Mouse (Mus musculus) fat pad, adult 2 months (tissue): Measurements from ENCODE around the gene Poln.
A peak's percentile ranks its signal among the peaks of the same experiment; 100 is the strongest.

Experiments
- DNase-seq: peaks from one replicate; pipeline ENCODE4 v3.0.0-alpha.2; 2011; ENCODE audit warnings: low read depth, low spot score; ENCODE audit errors: extremely low read depth

The Poln gene

DNA sequence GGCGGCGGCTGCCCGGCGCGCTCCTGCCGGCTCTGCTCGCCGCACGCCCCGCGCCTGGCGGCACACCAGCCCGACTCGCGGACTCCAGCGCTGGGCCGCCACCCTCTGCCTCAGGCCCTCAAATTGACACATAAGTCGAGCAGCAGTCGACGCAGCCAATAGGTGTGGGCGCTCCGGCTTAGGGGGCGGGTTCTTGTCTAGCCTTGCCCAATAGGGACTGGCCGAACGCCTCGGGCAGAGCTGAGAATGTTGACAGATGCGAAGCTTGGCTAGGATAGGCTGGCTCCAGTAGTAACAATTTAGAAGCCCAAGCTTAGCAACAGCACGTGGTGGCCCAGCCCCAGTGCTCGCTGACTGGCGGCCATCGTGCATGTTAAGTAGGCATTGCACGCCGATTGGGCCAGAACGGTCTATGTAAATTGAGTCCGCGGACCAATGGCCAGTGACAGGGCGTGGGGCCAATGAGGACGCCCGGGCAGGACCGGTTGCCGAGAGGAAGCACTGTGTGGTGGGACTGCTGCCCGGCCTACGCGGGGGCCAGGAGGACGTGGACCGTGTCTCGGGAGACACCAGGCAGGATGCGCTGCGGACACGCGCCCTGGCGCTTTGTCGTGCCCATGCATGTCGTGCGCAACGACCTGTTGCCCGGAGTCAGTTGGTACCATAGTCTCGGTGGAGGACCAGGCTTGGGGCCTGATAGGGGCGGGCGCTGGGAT, 18.5 kb upstream of the Poln start, which contains the start of gene Mxd4:
Gene Mxd4, minus strand, starts transcription at position 120 of the 716 bp plus-strand sequence.
- peak; percentile 99 for DNase-seq

DNA sequence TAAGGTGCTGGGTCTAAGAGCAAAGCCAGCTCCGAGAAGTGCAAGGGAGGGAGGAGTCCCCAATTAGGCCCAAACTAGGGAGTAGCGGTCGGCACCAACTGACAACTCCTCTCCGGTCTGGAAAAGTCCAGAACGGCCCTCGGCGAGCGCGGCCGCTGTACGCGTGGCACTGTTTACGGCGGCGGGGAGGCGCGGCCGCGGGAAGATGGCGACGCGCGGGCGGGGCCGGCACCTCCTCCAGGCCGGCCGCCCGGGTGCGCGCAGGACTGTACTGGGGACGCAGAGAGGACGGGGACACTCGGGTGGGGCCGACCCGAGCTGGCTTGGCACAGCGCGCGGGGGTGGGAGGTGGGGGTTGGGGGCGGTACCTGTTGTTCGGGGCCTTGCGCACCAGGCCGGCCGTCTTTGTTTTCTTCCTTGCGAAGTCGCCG, 17.7 kb upstream of the Poln start:
- no peak for DNase-seq

DNA sequence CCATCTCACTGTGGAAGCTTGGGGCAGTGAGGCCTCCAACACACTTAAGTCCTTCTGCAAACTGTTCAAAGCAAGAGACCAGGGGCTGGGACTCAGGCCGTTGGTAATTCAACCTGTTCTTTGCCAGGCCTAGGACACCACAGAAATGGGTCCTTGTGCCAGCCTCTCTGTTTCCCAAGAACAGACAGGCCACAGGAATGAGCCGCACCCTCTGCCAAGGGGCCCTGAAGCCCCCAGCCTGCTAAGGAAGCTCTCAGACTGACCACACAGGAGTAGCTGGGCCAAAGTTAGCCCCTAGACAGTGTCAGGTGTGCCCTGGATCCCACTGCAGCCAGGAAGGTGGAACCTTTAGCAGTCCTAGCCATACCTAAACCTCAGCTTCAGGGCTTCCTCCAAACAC, 17.1 kb upstream of the Poln start:
- DNase-seq, result no peak

DNA sequence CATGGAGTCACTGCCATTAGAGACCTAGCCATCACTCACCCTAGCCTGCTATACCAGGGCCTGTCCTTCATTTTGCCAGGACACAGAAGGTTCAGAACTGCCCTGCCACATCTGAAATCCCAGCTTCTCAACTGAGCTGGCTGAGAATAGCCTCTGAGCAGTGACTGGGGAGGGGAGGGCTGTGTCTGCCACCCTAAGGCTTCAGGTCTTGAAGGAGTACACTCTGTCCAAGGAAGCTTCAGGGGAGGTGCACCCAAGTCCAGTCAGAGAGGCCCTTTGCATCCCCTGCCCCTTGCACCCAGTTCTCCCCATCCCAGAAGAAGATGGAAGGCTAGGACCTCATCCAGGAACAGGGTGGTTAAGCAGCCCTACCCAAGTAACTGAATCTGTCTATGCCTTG, 16.5 kb upstream of the Poln start:
- no peak for DNase-seq

DNA sequence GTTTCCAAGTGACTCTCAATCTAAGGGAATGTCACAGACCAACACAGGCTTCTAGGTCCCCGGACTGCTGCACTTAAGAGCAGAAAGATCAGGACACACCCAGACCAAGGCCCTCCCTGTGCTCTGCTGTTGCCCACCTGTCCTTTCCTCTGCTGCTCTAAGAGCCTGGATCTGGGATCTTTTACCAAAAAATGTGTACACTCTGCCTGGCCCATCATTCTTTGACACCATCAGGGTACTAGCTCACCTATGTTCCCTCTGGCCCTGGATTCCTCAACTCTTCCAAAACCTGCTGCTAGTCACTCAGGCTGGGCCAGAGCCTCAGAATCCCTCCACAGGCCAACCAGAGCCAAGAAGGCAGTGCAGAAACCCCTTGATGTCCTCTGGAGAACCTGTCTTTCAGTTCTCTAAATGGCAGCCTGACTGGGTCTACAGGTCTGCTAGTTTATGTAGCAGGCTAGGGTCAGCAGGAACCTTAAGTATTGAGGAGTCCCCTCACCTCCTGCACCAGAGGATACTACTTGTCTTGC, 15.9 kb upstream of the Poln start:
- no peak for DNase-seq

DNA sequence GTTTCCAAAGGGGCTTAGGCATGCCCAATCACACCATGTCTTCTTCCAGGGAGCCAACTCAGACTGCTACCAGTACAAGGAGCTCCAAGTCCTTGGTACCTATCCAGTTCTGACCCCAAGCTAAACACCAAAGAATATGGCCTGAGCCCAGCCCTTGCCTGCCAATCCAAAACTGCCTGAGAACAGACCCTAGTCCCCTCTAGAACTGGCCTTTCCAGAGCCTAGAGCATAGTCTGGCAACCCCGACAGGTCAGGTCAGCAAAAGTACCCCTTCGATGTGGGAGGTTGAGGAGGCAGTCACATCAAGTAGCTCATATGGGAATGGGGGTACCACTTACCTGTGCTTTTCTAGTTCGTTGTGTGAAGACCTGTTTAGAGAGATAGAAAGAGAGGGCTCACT, 14.7 kb upstream of the Poln start:
- no peak for DNase-seq

DNA sequence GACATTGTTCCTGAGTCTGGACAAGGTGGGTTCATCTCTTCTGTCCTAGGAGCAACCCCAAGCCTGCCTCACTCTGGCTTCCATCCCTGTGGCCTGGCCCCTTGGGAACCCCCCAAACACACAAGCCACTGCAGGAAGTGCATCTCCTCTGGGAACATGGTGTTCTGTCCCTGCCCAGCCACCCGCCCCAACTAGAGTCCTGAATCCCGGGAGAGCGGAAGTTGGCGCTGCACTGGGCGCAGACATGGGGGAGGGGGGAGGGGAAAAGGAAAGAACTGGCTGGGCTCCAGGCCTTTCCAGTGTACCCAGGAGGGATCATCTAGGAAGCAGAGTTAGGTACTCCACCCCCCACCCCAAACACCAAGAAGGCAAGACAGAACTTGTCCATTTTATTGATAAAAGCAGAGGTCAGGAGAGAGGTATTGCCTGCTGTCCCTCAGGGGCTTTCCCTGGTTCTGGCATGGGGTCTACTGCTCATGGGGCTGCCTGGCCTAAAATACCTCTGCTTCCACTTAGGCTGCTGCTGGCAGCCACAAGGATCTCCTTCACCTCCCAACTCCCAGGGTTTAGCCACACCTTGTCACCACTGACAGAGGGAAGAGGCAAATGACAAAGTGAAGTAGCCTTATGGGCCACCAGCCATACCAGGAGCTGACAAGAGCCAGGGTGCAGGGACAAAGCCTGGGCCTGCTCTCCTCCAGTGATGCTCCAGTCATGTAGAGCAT, 14.1 kb upstream of the Poln start:
- DNase-seq, result no peak

DNA sequence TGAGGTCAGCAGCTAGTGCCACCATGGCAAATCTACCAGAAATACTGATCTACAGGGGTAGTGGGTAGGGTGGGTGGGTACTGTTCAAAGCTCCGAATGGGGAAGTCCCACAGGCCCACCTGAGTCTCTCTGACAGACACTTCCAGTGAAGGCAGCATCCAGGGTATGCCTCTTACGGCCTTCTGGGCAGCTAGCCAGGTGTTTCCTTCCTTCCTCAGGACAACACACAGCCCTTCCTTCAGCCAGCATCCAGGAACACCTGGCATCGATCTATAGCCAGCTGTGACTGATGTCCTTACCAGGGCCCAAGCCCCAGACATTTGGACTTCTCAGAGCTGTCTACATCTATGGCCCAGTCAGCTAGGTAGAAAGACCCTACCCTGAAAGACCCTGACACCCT, 13.2 kb upstream of the Poln start:
- DNase-seq, result no peak

DNA sequence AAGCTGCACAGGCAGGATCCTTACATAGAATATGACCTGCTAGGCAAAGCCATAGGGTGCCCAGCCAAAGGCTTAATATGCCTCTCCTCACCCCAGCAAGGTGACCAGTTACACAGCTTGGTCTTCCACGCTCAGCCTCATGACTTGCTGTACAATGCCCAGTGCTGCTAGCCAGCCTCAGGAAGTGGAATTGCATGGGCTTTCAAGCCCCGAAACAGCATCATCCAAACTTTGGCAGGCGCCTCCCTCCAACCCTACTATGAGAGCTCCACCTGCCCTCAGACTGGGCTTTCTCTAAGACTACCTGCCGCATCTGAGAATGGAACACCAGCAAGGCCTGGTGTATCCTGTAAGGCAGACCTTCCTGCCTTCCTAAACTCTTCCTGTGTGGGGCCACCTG, 8.6 kb upstream of the Poln start:
- DNase-seq, result no peak

DNA sequence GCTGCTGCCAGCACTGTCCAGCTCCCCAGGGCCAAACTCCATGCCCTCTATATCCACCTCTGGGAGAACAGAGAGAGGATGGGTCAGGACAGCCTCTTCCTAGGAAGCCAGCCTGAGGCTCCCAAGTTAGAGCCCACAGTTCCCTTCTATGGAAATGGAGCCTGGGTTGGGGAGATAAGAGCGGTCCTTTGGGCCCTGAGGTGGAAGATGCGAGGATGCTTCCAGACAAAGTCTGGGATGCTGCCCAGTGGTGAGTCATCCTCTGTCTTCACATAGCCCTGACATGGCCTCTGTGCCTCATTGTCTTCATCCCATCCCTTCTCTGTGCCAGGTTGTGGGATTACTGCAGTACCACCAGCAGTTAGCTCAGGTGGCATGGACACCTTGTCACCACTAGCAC, 7.8 kb upstream of the Poln start:
- DNase-seq, result no peak

DNA sequence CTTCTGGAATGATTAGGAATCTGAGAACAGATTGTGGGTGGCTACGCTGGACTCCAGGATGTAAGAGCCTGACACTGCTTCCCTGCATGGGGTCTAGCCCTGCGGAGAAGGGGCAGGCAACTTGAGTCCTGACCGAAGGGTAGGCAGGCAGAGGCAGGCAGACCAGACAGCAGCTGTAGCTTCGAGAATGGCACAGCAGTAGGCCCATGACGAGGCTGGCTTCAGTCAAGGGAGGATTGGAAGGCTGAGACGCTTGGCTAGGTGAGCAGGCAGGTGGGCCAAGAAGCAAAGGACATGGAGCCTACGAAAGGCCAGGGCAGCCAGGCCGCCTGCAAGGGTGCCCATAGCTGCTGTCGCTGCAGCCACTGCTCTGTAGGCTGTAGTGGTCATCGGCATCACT, 7.4 kb upstream of the Poln start:
- DNase-seq, result no peak

DNA sequence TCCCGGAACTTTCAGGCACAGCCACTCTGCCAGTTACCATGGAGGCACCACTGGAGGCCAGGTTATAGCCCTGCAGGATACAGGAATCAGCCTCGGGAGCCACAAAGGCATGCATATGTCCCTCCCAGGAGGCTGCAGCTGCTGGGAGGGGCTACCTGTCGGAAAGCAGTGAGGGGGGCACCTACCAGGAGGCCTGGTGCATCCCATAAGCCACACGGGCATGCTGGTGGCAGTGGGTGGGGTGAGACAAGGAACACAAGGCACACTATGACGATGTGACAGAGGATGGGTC, 6.1 kb upstream of the Poln start:
- DNase-seq, result no peak

DNA sequence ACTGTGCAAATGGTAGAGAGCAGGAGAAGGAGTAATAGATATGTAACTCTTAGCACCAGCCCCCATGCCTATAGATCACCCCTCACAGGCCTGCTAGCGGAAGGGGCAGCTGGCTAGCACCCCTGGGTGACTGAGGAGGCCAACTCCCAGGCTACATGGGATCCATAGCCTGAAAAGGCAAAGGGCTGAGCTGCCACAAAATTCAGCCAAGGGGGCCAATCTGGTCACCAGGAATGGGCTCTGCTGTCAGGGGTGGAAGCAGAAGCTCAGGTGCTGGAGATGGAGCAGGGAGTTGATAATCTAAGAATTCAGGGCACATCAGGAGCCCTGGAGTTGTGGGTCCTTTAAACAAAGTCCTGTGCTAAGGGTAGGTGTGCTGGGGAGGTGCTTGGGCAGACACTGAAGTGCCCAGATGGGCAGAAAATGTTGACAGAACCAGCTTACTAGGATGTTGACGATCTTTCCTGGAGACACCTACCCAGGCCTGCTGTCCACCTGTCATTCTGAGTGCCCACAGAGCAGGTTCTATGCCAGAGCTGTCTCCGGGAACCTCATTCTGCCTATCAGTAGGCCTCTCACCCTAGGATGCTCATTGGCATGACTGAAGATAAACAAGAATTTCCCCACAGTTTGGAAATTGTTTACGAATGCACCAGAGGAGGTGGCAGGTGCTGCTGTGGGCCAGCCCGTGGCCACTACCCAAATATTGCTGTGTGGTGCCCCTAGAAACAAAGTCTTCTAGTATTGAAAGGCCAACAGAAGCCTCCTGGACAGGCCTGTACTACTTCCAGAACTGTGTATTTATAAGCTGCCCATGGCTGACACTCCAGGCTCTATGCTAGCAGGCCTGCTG, 5.5 kb upstream of the Poln start:
- no peak for DNase-seq

DNA sequence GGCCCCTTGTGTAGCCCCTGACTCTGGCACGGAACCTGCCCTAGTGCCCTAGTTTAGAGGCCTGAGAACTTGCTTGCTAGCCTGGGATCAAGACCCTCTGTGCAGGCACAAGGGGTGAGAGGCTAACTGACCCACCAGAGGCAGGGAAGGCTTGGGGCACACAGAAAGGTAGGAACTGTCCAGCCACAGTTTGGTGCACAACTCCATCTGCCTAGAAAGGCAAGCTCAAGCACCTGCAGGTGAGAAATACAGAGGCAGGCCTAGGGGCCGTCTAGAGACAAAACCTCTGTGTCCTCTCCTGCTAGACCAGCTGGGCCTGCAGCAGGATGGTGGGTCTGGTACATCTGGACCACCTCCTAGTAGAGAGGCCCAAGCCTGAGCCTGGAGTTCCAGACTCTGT, 4.8 kb upstream of the Poln start:
- DNase-seq, result no peak

DNA sequence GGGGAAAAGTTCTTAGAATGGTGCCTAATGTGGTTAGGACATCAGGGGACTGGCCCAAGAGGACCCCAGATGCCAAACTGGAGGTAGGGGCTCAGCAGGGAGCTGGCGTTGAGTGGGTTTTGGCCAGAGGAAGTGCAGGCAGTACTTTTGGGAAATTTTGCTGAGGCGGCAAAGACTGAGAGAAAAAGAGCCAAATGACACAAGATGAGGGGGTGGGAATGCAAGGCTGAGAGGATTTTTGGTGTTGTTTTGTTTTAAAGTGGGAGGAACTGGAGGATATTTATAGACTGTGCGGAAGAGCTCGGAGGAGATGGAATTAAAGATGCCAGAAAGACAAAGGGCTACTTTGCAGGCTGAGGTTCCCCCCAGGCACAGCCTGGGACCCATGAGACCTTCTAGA, 1.5 kb upstream of the Poln start:
- no peak for DNase-seq

DNA sequence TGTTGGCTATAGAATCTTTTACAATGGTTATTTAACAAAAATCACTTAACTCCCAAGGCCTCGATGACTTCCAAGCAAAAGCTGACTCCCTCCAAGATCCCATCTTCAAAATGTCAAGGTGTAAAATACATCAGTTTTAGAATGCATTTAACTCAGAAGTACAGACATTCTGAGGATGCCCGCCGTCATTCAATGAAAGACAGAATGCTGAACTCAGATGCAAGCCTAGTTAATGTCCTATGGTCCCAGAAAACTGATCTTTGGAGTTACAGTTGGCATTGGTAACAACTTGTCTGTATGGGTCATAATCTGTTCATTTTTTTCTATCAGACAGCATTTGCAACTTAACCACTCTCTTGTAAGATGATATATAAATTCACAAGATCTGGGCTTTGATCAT, 706 bp upstream of the Poln start:
- DNase-seq, result no peak

DNA sequence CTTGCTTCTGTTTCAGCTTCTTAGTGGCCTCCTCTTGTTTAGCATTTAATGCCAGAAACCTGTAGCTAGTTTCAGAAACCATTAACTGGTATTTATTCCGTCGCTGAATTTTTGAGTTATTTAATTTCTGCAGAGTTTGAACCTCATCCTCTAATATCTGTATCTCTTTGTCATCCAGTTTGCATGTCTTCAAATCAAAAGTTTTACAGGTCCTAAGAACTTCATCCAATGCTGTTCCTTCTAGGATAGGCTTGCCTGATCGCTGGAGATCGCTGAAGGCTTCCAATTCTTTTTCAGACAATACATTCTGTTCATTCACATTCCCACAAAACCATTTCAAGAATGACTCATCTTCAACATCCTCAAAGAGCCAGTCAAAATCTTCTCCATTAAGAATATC, 1.4 kb downstream of the Poln start:
- DNase-seq, result no peak

DNA sequence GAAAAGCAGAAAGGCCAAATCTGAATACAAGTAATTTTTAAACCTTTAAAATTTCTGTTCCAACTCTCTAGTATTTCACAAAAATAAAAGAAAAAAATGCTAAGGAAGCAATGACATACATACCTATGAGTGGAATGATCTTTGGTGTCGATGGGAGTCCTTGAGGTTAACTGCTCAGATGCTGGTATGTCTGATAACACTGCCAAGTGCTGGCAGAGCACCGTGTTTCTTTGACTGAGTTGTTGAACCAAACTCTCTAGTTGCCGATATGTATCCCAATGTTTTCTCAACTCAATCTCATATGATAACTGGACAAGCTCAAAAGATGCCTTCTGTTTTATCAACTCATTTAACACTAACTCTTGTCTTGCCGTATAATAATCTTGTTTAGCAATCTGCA, 3.5 kb downstream of the Poln start:
- DNase-seq, result no peak

DNA sequence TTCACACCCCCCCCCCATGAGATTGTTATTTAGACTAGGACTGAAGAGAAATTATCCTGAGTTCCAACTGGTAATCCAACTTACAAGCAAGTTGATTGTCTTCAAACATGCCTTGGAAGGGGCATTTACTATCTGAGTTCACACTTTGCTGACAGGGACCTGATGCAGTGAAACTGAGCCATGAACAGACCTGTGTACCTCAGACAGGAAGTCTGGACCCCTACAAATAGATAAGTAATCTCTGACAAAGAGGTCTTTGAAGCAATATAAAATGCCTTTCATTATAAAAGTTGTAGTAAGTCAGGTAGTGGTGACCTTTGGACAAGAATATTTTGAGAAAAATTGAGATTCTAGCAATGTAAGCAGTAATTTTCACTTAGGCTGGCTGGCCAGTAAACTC, 20.8 kb downstream of the Poln start:
- no peak for DNase-seq

DNA sequence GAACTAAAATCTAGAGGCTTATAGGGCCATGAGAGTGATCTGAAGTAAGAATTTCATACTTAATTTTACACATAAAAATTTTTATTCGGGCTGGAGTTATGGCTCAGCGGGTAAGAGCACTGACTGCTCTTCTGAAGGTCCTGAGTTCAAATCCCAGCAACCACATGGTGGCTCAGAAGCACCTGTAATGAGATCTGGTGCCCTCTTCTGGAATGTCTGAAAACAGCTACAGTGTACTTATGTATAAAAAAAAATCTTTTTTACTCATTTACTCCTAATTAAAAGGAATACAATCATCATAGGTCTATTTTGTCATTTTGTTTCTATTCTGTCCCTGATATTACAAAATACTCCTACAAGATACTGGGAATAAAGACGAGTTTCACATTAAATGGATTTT, 21.7 kb downstream of the Poln start:
- DNase-seq, result no peak

DNA sequence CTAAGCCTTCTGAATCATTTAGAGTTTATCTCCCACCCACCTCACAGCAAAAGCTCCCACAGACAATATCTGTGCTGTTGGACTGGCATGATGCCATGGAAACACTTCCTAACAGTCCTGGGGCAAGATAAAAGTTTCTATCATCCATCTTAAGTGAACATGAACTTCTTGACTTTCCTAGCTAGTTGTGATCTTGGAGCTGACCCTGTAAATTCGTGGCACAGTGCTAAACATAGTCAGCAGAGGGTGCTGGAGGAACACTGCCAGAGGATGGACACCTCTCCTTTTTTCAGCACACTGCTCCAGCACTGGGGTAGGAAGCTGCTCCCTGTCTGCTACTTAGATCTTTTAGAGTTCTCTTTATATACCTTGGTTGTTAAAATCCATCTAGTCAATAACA, 29.5 kb downstream of the Poln start:
- DNase-seq, result no peak

DNA sequence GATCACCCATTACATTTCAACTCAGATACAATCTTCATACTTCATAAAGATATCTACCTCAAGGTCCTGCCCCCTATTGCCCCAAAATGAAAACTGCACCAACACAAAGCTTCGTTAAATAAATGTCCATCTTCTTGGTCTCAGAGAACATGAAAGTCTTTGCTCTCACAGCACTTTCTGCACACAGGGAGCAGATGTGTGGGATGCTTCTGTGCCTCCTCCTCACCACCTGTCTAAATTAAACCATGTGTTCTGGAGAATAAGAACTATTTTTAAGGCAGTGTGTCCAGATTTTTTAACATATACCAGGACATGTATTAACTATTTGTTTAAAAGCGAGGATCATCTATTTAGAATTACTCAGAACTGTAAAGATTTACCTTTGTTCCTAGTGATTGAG, 36.5 kb downstream of the Poln start:
- no peak for DNase-seq
